Mouse (Mus musculus): ENCODE data around the gene Prss35. TPM values are rescaled to one million over a fixed set of nuclear protein-coding genes. Genes with fewer than 3 reads are reported as not detected.

The Prss35 gene
- polyA plus RNA-seq, 1 experiment from 2014 or later = 54.5 TPM

DNA sequence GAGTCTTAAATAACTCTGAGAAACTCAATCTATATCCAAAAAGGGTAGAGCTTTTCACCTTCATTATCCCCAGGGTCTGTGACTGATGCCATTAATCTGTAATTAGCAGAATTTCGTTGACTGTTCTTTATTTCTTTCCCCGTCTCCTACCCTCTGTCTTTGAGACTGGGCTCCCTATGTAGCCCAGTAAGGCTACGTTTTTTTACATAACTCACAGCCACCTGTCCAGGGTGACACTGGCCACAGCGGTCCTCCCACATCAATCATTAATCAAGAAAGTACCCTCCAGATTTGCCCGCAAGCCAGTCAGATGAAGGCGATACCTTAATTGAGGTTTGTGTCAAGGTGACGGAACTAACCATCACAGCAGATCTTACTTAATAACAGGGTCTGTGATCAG lies 55.6 kb downstream of the Prss35 start:
- H3K9ac ChIP-seq = no peak overlapping the region
- peaks cover 8% of the 10 kb centered on the region; the same call in 1 of the 2 replicates for H3K4me1 ChIP-seq
- H3K27ac ChIP-seq (replicated peaks) = no peak overlapping the region
- no peaks in the 10 kb centered on the region for H3K27me3 ChIP-seq
- WGBS = 62% methylated on average over 7 of the region's 7 CpGs
- H3K4me3 ChIP-seq (replicated peaks) = no peak overlapping the region
- no peaks in the 10 kb centered on the region for H3K36me3 ChIP-seq
- ATAC-seq (ENCODE audit: insufficient number of reproducible peaks, low FRiP score, low TSS enrichment, low read depth) = no peak
- H3K4me2 ChIP-seq (replicated peaks) = no peak overlapping the region
- no peaks in the 10 kb centered on the region for H3K9me3 ChIP-seq (replicated peaks)

DNA sequence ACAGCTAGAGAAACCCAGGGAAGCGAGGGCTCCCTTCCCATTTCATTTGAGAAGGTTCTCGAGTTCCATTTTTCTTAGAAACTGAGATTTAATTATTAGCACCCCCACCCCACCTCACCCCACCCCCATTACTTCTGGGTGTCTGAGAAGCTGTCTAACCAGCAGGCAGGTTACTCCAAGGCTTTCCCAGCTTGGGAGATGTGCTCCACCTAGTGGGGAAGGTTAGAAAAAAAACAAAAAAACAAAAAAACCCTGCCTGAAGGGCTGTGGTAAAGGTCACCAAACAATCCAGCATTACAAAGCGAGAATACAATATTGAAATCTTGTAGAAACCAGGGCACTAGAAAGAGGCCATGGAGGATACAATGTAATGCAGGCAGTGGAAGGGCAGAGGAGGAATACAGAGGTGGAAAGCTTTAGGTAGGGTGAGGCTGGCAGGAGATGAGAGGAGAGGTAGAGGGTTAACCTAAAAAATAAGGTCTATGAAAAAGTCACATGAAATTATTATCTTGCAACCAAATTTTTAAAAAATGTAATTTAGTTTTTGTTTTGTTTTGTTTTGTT lies 57.2 kb downstream of the Prss35 start:
- Histone ChIP-seq H3K9ac (no peak overlapping the region), H3K27me3 (no peaks in the 10 kb centered on the region), H3K4me1 (0 out of 2 replicates have a peak, but pooled peaks cover 5% of the 10 kb centered on the region), H3K4me2 (replicated peaks) (no peak overlapping the region), H3K36me3 (no peaks in the 10 kb centered on the region), H3K4me3 (replicated peaks) (no peak overlapping the region), H3K27ac (replicated peaks) (no peak overlapping the region), H3K9me3 (replicated peaks) (no peaks in the 10 kb centered on the region)
- 22% methylated on average over 3 of the region's 3 CpGs for WGBS
- ATAC-seq (ENCODE audit: insufficient number of reproducible peaks, low FRiP score, low TSS enrichment, low read depth) = no peak

Other genes starting within 250 kb of the Prss35 start
- gene Pgm3, start 171.8 kb upstream of the Prss35 start, polyA plus RNA-seq (2015; fragmentation: Nextera tagmentation; extraction: Ambion mirVana) = 34.6 and 35.5 TPM in 2 replicates
- 3.1 and 5.0 TPM in 2 replicates for gene Rwdd2a, start 171.7 kb upstream of the Prss35 start, polyA plus RNA-seq (2015; fragmentation: Nextera tagmentation; extraction: Ambion mirVana)
- 27.7 and 29.7 TPM in 2 replicates for gene Me1, start 47.7 kb upstream of the Prss35 start, polyA plus RNA-seq (2015; fragmentation: Nextera tagmentation; extraction: Ambion mirVana)
- 9.8 and 10.1 TPM in 2 replicates for gene Snap91, start 137.0 kb downstream of the Prss35 start, polyA plus RNA-seq (2015; fragmentation: Nextera tagmentation; extraction: Ambion mirVana)

All from embryonic facial prominence, embryonic 15.5 days (tissue).